Mouse (Mus musculus) CH12.LX (cell line): Measurements from ENCODE around the gene Rpl26.

Experiments used
- CTCF ChIP-seq, 2 experiments: IDR thresholded peaks in 1 of 2; conservative IDR thresholded peaks in 1 of 2; 2 replicates each; pipeline ENCODE4 v1.5.1; 2011 to 2012; ENCODE audit warnings: low read depth in 2 of 2, low read length in 2 of 2, improper control_type of control experiment in 1 of 2, inconsistent platforms in 1 of 2, mild to moderate bottlenecking in 1 of 2, moderate library complexity in 1 of 2
- EP300 ChIP-seq: IDR thresholded peaks from 2 replicates; pipeline ENCODE4 v1.6.1; 2011; ENCODE audit warnings: low read length, improper control_type of control experiment
- KAT2A ChIP-seq: IDR thresholded peaks from 2 replicates; pipeline ENCODE4 v1.6.1; 2012; ENCODE audit warnings: low read length, improper control_type of control experiment, inconsistent platforms; ENCODE audit not compliant: insufficient replicate concordance
- MAFK ChIP-seq: IDR thresholded peaks from 2 replicates; pipeline ENCODE4 v1.6.1; 2011; ENCODE audit warnings: low read length, improper control_type of control experiment; ENCODE audit not compliant: insufficient replicate concordance
- POLR2A ChIP-seq: IDR thresholded peaks from 2 replicates; pipeline ENCODE4 v1.6.1; 2011; ENCODE audit warnings: low read depth, mild to moderate bottlenecking, improper control_type of control experiment, low read length
- RAD21 ChIP-seq: IDR thresholded peaks from 2 replicates; pipeline ENCODE4 v1.6.1; 2011; ENCODE audit warnings: low read depth, mild to moderate bottlenecking, low read length, improper control_type of control experiment, moderate library complexity
- TBP ChIP-seq: conservative IDR thresholded peaks from 2 replicates; pipeline ENCODE4 v1.6.1; 2011; ENCODE audit warnings: low read depth, low read length, improper control_type of control experiment

- TF ChIP-seq CTCF (conservative IDR thresholded peaks at IDR 0.05 in 1 of 2, IDR thresholded peaks at IDR 0.05 in 1 of 2; ENCODE audit: low read depth in 2 of 2, low read length in 2 of 2), result no peak
- TF ChIP-seq MAFK, result no peak
- TF ChIP-seq RAD21, result no peak
- no peak for TF ChIP-seq TBP
- no peak for TF ChIP-seq KAT2A
- peak; percentile 44; the same call in 1 of the 2 replicates for TF ChIP-seq POLR2A
- no peak for TF ChIP-seq EP300
Measured at GRCm38 (mm10) chr11:68902823-68903222, 1.4 kb downstream of the Rpl26 start.
